Mouse (Mus musculus): ENCODE measurements at regions not wholly inside any gene's neighbourhood (a gene's known extent, or its start where the extent isn't known, plus 50 kb on each side); places are given as distances from the start of the nearest gene placed in this dataset.

DNA sequence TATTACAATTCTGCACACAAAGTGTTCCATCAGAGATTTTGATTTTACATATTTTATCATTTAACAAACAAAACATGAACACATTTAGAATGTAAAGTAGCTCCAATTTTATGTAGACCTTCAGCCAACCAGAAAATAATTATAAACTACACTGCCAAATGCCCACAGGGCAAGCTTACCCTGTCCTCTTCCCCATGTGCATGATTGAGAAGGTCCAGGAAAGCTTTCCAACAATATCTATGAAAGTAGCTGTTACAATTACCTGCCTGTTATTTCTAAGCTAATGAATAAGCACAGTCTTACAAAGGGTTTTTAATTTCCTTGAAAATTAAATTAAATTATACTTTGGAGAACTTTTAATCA is 996.6 kb downstream of the A830018L16Rik start:
- TF ChIP-seq POLR2A (IDR thresholded peaks at IDR 0.05; ENCODE audit: insufficient read depth, low read length) (no peak), CTCF (IDR thresholded peaks at IDR 0.05; ENCODE audit: low read depth, low read length) (no peak)

Measured in ES-Bruce4 (cell line).